Mouse (Mus musculus): ENCODE measurements around the gene Fam207a. TPM values are rescaled to one million over a fixed set of nuclear protein-coding genes. Genes with fewer than 3 reads are reported as not detected.

Fam207a gene
- polyA plus RNA-seq, 1 experiment from 2014 or later = 37.7 TPM

DNA sequence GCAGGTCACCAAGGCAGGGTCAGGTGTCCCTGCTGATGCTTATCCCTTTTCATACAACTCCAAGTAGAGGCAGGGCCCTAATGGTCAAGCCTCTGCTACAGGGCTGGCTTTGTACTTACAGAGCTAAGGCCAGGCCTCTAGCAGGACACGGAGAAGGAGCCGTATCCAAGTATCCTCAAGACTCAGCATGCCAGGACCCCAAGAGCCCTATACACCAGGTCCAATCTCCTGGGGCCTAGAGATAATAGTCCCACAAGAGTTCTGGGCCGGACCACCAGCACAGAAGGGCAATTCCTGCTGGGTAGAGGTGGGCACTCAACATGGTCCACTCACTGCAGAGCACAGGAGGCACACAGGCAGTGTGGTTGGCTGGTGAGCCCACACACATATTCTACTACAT is 6.8 kb downstream of the Fam207a start:
- H3K4me1 ChIP-seq = peaks cover 17% of the 10 kb centered on the region
- no peaks in the 10 kb centered on the region for H3K27me3 ChIP-seq
- peaks cover 82% of the 10 kb centered on the region for H3K36me3 ChIP-seq
- no peak for ATAC-seq (ENCODE audit: insufficient number of reproducible peaks, low FRiP score, low TSS enrichment, low read depth)
- H3K9ac ChIP-seq = no peak overlapping the region
- no peak overlapping the region for H3K4me2 ChIP-seq
- H3K9me3 ChIP-seq = no peaks in the 10 kb centered on the region
- 95% methylated on average over 3 of the region's 3 CpGs for WGBS
- H3K27ac ChIP-seq = no peak overlapping the region
- no peak overlapping the region for H3K4me3 ChIP-seq

DNA sequence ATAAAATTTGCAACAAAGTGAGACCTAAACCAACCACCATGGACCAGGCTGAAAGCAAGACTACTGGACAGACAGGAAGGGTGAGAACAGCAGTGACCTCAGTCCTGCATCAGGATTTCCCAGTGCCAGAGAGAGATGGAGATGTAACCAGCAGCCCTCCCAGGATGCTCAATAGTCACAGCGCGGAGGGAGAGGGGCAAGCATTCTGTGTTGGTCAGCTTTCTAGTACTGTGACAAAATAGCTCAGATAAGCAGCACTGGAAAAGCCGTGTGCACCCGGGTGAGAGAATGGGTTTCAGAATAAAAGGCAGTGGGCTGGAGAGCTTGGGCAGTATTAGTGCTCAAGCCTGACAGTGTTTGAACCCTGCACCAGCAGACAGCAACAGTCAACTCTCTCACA is 7.8 kb downstream of the Fam207a start:
- Histone ChIP-seq H3K36me3 (peaks cover 86% of the 10 kb centered on the region), H3K4me2 (no peak overlapping the region), H3K27ac (no peak overlapping the region), H3K9ac (no peak overlapping the region), H3K9me3 (no peaks in the 10 kb centered on the region), H3K27me3 (no peaks in the 10 kb centered on the region), H3K4me3 (no peak overlapping the region), H3K4me1 (peaks cover 17% of the 10 kb centered on the region)
- ATAC-seq (ENCODE audit: insufficient number of reproducible peaks, low FRiP score, low TSS enrichment, low read depth) = no peak
- WGBS = 94% methylated on average over 4 of the region's 4 CpGs

DNA sequence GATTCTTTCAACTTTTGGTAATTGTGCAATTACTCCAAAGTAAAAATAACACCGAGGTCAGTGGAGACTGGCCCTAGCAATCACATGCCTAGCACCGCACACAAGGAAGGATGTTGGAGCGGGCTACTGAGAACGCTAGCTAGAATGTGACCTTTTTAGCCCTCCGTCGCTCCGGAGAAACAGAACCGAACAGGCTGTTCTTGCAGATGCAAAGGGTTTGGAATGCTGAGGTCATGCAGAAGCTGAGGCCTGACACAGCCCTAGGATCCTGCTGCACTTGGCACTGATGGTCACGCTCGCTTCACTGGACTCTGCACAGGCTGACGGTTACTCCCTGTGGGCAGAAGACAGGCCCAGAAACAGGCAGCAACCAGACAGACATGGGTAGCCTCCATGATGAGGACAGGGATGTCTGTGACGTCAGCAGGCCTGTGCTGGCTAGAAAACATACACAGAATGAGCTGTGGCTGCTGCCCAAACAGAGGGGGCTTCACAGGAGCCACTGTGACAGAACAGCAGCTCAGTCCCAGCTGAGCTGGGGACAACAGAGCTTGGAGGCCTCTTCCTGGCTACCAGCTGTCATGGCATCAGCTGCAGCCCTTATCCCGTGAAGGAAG is 8.5 kb downstream of the Fam207a start:
- WGBS = 95% methylated on average over 13 of the region's 13 CpGs
- ATAC-seq (ENCODE audit: insufficient number of reproducible peaks, low FRiP score, low TSS enrichment, low read depth) = no peak

GRCm38 (mm10) chr10:77506526-77506925 is 9.1 kb downstream of the Fam207a start:
- no peaks in the 10 kb centered on the region for H3K27me3 ChIP-seq
- H3K36me3 ChIP-seq = peaks cover 82% of the 10 kb centered on the region
- peaks cover 17% of the 10 kb centered on the region for H3K4me1 ChIP-seq
- no peak overlapping the region for H3K9ac ChIP-seq
- H3K27ac ChIP-seq = no peak overlapping the region
- no peak overlapping the region for H3K4me2 ChIP-seq
- 89% methylated on average over 5 of the region's 5 CpGs for WGBS
- H3K9me3 ChIP-seq = no peaks in the 10 kb centered on the region
- ATAC-seq (ENCODE audit: insufficient number of reproducible peaks, low FRiP score, low TSS enrichment, low read depth) = no peak
- H3K4me3 ChIP-seq = no peak overlapping the region

More for the DNA sequence above, 8.5 kb downstream of the Fam207a start:
- H3K36me3 ChIP-seq = peaks cover 82% of the 10 kb centered on the region
- no peak overlapping the region for H3K4me3 ChIP-seq
- no peak overlapping the region for H3K4me2 ChIP-seq
- no peak overlapping the region for H3K27ac ChIP-seq
- no peaks in the 10 kb centered on the region for H3K27me3 ChIP-seq
- H3K9me3 ChIP-seq = no peaks in the 10 kb centered on the region
- peaks cover 17% of the 10 kb centered on the region for H3K4me1 ChIP-seq
- H3K9ac ChIP-seq = no peak overlapping the region

- H3K9ac ChIP-seq = no peak overlapping the region
- no peaks in the 10 kb centered on the region for H3K27me3 ChIP-seq
- no peak overlapping the region for H3K4me3 ChIP-seq
- no peaks in the 10 kb centered on the region for H3K9me3 ChIP-seq
- WGBS = 94% methylated on average over 6 of the region's 6 CpGs
- no peak overlapping the region for H3K4me2 ChIP-seq
- H3K27ac ChIP-seq = no peak overlapping the region
- peaks cover 3% of the 10 kb centered on the region for H3K4me1 ChIP-seq
- H3K36me3 ChIP-seq = peaks cover 80% of the 10 kb centered on the region
- no peak for ATAC-seq (ENCODE audit: insufficient number of reproducible peaks, low FRiP score, low TSS enrichment, low read depth)
Observed at GRCm38 (mm10) chr10:77504143-77504542, 11.4 kb downstream of the Fam207a start.

GRCm38 (mm10) chr10:77502967-77503922 is 12.3 kb downstream of the Fam207a start:
- WGBS = 89% methylated on average over 25 of the region's 25 CpGs
- H3K4me1 ChIP-seq = peaks cover 4% of the 10 kb centered on the region; the same call in 1 of the 2 replicates
- ATAC-seq (ENCODE audit: insufficient number of reproducible peaks, low FRiP score, low TSS enrichment, low read depth) = no peak; the same call in 1 of the 2 replicates
- no peaks in the 10 kb centered on the region for H3K27me3 ChIP-seq
- H3K36me3 ChIP-seq = peaks cover 79% of the 10 kb centered on the region
- H3K4me3 ChIP-seq = no peak overlapping the region
- no peak overlapping the region for H3K27ac ChIP-seq
- H3K9me3 ChIP-seq = no peaks in the 10 kb centered on the region
- H3K9ac ChIP-seq = no peak overlapping the region
- H3K4me2 ChIP-seq = no peak overlapping the region

DNA sequence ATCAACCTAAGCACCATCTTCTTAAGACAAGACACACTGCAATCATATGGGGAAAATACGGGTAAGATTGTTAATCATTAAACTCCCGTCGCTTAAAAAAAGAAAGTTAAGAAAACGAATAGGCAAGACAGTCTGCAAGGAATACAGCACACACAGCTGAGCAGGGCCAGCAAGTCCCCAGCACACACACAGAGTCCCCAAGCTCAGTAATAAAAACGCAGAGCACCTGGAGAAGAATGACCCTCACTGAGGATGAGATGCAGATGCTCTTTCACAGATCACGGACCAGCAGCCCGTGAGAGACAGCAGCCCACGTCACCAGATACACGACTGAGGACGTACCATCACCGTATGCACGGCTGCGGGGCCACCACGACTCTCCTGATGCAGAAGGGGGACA is 14.9 kb downstream of the Fam207a start:
- no peak overlapping the region for H3K27ac ChIP-seq
- peaks cover 5% of the 10 kb centered on the region; the same call in 1 of the 2 replicates for H3K4me1 ChIP-seq
- H3K27me3 ChIP-seq = no peaks in the 10 kb centered on the region
- H3K9me3 ChIP-seq = no peaks in the 10 kb centered on the region
- H3K4me2 ChIP-seq = no peak overlapping the region
- ATAC-seq (ENCODE audit: insufficient number of reproducible peaks, low FRiP score, low TSS enrichment, low read depth) = no peak
- H3K4me3 ChIP-seq = no peak overlapping the region
- peaks cover 72% of the 10 kb centered on the region for H3K36me3 ChIP-seq
- H3K9ac ChIP-seq = no peak overlapping the region
- 83% methylated on average over 14 of the region's 14 CpGs for WGBS

- Histone ChIP-seq H3K36me3 (peaks cover 72% of the 10 kb centered on the region), H3K27ac (no peak overlapping the region), H3K4me2 (no peak overlapping the region), H3K9ac (no peak overlapping the region), H3K9me3 (no peaks in the 10 kb centered on the region), H3K4me1 (peaks cover 5% of the 10 kb centered on the region; the same call in 1 of the 2 replicates), H3K4me3 (no peak overlapping the region), H3K27me3 (no peaks in the 10 kb centered on the region)
- 41% methylated on average over 6 of the region's 6 CpGs for WGBS
- 0 out of 2 replicates have a peak, but pooled peaks have one; percentile 20 for ATAC-seq (ENCODE audit: insufficient number of reproducible peaks, low FRiP score, low TSS enrichment, low read depth)
Observed at GRCm38 (mm10) chr10:77498254-77498653, 17.3 kb downstream of the Fam207a start.

DNA sequence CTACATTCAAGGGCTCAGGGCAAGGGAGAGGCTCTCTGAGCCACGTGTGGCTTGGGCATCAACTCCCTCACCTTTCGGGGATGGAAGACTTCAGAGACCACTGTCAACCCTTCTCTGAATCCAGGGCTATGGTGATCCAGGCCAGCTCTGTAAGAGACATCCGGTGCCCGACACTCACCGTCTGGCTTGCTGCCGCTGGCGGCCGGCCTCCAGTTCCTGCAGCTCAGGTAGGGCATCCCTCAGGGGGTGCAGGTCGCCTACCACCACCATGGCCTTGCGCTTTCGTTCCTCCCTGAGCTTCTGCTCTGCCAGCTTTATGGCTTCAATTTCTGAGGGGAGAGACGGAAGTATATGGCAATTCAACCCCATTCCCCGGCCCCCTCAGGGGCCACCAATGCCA is 18.4 kb downstream of the Fam207a start:
- H3K36me3 ChIP-seq = peaks cover 75% of the 10 kb centered on the region

DNA sequence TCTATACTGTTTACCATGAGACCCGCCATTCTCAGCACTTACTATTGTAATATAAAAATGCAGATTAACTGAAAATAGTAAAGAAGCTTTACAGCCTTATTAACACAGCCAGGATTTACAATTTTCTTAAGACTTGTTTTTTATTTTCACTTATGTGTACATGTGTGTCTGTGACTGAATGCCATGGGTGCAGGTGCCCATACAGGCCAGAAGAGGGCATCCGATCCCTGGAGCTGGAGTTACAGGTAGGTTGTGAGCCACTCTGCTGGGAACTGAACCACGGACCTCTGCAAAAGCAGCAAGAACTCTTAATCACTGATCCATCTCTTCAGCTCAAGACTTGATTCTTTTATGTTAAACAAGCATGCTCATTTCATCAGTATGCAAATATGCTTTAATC is 22.7 kb downstream of the Fam207a start:
- Histone ChIP-seq H3K27ac (no peak overlapping the region), H3K4me2 (no peak overlapping the region), H3K4me3 (no peak overlapping the region), H3K4me1 (no peaks in the 10 kb centered on the region), H3K9me3 (no peaks in the 10 kb centered on the region), H3K36me3 (peaks cover 82% of the 10 kb centered on the region), H3K9ac (no peak overlapping the region), H3K27me3 (no peaks in the 10 kb centered on the region)
- no peak for ATAC-seq (ENCODE audit: insufficient number of reproducible peaks, low FRiP score, low TSS enrichment, low read depth)
- WGBS = 93% methylated on average over 3 of the region's 3 CpGs

More for the DNA sequence above, 18.4 kb downstream of the Fam207a start:
- no peak overlapping the region for H3K4me3 ChIP-seq
- no peak overlapping the region for H3K27ac ChIP-seq
- no peak overlapping the region for H3K4me2 ChIP-seq
- no peak overlapping the region for H3K9ac ChIP-seq
- no peak for ATAC-seq (ENCODE audit: insufficient number of reproducible peaks, low FRiP score, low TSS enrichment, low read depth)
- H3K4me1 ChIP-seq = peaks cover 5% of the 10 kb centered on the region; the same call in 1 of the 2 replicates
- WGBS = 85% methylated on average over 13 of the region's 13 CpGs
- no peaks in the 10 kb centered on the region for H3K9me3 ChIP-seq
- H3K27me3 ChIP-seq = no peaks in the 10 kb centered on the region

- Histone ChIP-seq H3K4me1 (no peaks in the 10 kb centered on the region), H3K9ac (no peak overlapping the region), H3K4me3 (no peak overlapping the region), H3K9me3 (no peaks in the 10 kb centered on the region), H3K36me3 (peaks cover 87% of the 10 kb centered on the region), H3K4me2 (no peak overlapping the region), H3K27ac (no peak overlapping the region), H3K27me3 (no peaks in the 10 kb centered on the region)
- ATAC-seq (ENCODE audit: insufficient number of reproducible peaks, low FRiP score, low TSS enrichment, low read depth) = no peak
- WGBS = 81% methylated on average over 6 of the region's 6 CpGs
Observed at GRCm38 (mm10) chr10:77491585-77491984, 24.0 kb downstream of the Fam207a start.

GRCm38 (mm10) chr10:77488168-77488567 is 27.4 kb downstream of the Fam207a start:
- no peak overlapping the region for H3K4me2 ChIP-seq
- H3K9me3 ChIP-seq = no peaks in the 10 kb centered on the region
- H3K9ac ChIP-seq = no peak overlapping the region
- peaks cover 68% of the 10 kb centered on the region for H3K36me3 ChIP-seq
- ATAC-seq (ENCODE audit: insufficient number of reproducible peaks, low FRiP score, low TSS enrichment, low read depth) = no peak
- WGBS = 96% methylated on average over 7 of the region's 7 CpGs
- no peak overlapping the region for H3K4me3 ChIP-seq
- H3K27ac ChIP-seq = no peak overlapping the region
- no peaks in the 10 kb centered on the region for H3K27me3 ChIP-seq
- peaks cover 11% of the 10 kb centered on the region for H3K4me1 ChIP-seq
